Mouse (Mus musculus) layer of hippocampus, adult 9-11 months (tissue): Measurements from ENCODE around the gene Bivm.

ENCODE experiments used
- DNase-seq: peaks from one replicate; pipeline ENCODE4 v3.0.0; 2022

Gene Bivm

DNA sequence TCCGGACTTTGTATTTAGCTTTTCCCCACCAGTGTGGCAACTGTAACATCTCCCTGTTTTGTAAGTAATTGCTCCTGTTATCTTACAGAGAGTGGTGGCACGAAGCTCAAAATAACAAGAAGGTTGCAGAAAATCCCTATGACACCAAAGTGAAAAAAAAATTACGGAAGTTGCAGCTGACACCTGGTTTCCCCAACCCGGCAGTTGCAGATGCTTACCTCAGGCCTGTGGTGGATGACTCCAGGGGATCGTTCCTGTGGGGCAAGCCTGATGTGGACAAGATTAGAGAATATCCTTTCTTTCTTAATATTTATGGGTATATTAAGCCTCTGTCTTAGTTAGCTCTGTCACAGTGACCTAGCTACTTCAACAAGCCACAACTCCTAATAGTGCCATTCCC is 59.3 kb downstream of the Bivm start:
- no peak for DNase-seq

- no peak for DNase-seq
These were observed 67.6 kb downstream of the Bivm start for GRCm38 (mm10) chr1:44186396-44186795.
